Mouse (Mus musculus) megakaryocyte, adult 5-6 weeks (primary cell): ENCODE data around the gene Zfp709. TPM values are rescaled to one million over a fixed set of nuclear protein-coding genes. Genes with fewer than 3 reads are reported as not detected.
"Not testable (repeated sequence)": the region's sequence is repeated elsewhere in the genome, so short reads cannot be mapped to it uniquely, and the experiment has no call there.

Experiments
- ATAC-seq: 2 replicates; pipeline ENCODE4 v1.8.0; 2016; ENCODE audit warnings: mild to moderate bottlenecking, inconsistent platforms; ENCODE audit not compliant: poor library complexity, severe bottlenecking
- total RNA-seq, 2 experiments: library from RNA; stranded (forward) in 1 of 2; stranded (reverse) in 1 of 2; fragments of 153-499, 151-499 nt in 1 of 2; fragments of 221-1000, 200-1000 nt in 1 of 2; gene quantifications; 2 replicates each; pipeline versions ENCODE4 v1.2.3 to v1.2.4; 2015 to 2017

Gene Zfp709
- total RNA-seq (2015) (9.7 and 12.4 TPM in 2 replicates), total RNA-seq (2017) (11.7 and 17.1 TPM in 2 replicates)

DNA sequence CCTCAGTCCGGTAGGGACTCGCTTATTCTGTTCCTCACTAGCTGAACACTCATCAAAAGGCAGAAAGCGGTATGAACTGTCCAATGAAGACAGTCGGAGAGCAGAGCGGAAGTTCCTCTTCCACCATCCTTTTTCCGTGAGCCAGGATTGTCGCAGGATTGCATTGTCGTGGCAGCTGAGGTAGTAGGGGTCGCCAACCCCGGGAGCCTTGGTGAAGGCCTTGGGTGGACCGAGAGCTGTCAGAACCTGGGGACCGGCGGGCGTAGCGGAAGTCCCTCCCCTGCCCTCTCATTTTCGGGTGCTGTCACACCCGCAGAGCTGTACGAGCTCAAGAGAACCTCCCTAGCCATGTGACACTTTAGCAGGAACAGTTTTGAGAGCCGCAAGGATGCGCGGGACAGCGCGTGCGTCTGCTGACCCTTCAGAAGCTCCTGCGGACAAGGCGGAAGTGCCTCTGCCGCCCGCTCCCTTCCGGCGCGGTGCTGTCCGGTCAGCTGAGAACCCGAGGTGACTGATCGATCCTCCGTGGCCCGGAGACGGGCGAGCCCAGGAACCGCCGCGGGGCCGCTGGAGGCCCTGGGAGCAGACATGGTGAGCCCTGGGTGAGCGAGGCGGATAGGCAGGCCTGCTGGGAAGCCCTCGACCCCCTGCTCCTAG is at the start of gene Zfp709:
Gene Zfp709 (plus strand): TSS at position 402 of the 657 bp plus-strand sequence.
- peak; percentile 97 for ATAC-seq

DNA sequence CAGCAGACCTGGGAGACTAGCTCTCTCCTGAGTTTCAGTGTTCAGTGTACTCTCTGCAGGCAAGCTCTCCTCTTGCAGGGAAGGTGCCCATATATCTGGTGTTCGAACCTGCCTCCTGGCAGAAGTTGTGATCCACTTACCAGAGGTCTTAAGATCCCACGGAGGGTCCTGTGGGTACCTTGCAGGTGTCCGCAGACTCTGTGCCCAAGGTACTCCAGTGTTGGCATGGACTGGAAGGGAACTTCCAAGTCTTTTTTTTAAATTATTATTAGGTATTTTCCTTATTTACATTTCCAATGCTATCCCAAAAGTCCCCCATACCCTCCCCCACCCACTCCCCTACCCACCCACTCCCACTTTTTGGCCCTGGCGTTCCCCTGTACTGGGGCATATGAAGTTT is 43.6 kb upstream of the Zfp709 start:
- not testable (repeated sequence) for ATAC-seq

DNA sequence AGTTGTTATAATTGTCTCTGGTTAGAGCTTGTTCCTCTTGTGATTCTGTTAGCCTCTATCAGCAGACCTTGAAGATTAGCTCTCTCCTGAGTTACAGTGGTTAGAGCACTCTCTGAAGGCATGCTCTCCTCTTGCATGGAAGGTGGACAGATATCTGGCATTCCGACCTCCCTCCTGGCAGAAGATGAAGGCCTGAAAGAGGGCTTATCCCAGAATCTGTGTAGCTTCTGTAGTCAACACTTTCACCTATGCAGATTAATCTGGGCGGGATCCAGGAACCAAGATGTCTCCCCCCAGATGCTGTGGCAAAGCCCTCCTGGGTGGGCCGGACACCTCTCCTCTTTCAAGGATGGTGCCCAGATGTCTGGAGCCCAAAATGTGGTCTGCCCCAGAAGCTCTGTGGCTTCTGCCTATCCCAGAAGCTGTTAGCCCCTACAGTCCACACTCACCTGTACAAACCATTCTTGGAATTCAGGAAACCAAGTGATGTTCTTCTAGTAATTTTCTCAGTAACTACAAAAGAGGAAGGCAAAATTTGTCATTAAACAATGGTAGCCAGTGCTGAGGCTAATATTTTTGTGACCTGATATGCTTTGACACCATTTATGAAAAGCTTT is 40.5 kb upstream of the Zfp709 start:
- ATAC-seq: not testable (repeated sequence)

DNA sequence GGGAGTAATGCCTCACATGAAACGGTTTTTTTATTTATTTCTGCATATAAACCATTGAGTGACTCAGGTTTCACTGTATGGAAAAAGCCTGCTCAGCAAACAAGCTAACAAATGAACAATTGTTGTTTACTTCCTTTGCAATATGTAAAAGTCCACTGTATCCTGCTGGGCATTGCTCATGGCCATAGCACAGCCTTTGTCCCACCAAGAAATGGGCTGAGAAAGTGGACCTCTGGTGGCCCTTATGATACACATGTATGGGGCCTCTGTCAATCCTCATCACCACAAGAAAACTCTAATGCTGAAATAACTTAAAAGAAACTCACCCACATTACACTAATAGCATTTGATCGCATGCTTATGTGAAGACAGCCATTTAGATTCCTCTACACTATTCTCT is 39.3 kb upstream of the Zfp709 start:
- not testable (repeated sequence) for ATAC-seq

DNA sequence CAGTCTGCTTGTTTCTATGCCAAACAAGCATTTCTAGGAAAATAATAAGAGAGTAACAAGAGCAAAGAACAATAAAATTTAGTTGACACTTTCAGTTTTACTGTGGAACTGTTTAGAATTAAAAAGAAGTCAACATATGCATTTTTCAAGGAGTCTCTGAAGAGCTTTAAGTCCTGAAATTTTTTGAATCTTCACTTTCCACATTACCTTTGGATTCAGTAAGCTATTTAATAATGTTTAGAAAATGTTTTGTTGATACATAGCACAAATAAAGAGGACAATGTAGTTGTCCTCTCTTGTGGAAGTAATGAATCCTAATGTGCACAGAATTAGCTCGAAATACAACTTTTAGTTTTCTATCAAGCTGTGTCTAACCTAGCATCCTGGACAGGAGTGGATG is 37.4 kb upstream of the Zfp709 start:
- ATAC-seq: not testable (repeated sequence)

DNA sequence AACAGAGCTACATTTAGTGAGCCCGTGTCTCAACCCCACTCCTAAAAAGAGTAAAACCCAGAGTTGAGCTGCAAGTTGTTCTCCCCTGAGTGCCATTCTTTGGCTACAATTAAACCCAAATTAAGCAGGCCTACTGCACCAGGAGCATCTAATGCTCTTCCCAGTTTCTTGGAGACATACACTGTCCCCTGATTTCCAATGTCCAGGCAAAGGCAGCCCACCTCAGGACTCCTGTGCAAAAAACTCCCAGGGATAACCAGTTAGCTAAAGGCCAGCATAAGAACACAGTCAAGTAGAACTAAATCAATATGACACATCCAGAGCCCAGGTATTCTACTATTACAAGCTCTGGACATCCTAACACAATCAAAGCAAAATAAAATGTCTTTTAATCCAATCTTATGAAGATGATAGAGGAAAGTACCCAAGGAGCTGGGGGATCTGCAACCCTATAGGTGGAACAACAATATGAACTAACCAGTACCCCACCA is 35.8 kb upstream of the Zfp709 start:
- ATAC-seq: not testable (repeated sequence)

DNA sequence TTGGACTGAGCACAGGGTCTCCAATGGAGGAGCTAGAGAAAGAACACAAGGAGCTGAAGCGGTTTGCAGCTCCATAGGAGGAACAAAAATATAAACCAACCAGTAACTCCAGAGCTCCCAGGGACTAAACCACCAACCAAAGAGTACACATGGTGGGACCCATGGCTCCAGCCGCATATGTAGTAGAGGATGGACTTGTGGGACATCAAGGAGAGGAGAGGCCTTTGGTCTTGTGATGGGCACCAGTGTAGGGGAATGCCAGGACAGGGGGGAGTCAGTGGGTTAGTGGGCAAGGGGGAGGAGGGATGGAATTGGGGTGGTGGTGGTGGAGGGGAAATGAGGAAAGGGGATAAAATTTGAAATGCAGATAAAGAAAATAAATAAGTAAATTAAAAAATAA is 35.1 kb upstream of the Zfp709 start:
- not testable (repeated sequence) for ATAC-seq

DNA sequence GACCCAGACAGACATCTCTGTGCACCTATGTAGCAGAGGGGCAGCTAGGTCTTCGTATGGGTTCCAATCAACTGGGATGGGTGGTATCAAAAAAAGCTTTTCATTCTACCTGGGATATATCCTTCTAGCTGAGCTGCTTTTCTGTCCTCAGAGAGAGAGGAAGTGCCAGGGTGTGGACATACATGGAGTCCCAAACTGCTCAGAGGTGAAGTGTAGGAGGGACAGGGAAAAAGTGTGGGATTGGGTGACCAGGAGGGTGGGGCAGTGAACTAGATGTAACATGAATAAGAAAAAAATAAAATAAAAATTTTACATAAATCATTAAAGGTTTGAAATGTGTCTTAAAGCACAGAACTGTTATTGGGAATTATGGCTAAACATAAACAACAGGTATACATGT is 30.8 kb upstream of the Zfp709 start:
- ATAC-seq: not testable (repeated sequence)

DNA sequence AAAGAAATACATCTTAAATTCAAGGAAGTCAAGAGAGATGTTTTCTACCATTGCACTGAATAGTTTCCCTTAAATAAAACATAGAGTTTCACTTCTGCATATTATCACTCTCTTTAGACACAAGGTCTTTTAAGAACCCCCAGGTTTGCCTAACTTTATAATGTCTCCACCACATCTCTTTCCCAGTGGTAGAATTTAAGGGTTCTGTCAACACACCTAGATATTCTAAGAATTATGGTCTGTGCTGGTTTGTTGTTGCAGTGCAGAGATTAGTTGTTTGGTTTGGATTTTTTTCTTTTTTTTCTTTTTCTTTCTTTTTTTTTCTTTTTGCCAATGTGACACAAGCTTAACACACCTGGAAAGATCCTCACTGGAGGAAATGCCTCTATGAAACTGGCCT is 28.5 kb upstream of the Zfp709 start:
- not testable (repeated sequence) for ATAC-seq

DNA sequence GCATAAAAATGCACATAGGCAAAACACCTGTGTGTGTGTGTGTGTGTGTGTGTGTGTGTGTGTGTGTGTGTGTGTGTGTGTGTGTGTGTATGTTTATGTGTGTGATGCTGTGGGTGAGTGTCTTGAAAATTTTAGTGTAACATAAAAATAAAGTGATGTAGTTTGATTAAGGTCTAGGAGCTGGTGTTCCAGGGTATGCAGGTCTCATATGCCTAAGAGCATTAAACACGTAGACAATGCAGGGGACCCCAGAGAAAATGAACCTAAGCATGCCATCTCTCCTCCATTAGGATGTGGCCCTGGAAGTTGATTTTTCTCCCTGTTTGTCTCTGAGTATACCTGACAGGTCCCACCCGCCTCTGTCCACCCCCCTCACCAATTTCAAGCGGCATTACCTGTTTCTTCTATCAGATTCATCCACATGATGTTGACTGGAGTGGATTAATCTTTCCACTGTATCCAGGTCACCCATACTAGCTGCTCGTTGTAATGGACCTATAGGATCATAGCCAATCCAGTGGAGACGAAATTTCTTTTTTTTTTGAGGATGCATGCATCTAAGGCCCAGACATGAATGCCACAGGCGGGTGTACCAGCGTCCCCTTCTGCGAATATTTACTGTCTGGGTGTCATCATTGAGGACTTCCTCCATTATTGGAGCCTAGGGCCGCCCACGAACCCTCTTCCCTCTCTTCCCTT is 25.0 kb upstream of the Zfp709 start:
- ATAC-seq: not testable (repeated sequence)

DNA sequence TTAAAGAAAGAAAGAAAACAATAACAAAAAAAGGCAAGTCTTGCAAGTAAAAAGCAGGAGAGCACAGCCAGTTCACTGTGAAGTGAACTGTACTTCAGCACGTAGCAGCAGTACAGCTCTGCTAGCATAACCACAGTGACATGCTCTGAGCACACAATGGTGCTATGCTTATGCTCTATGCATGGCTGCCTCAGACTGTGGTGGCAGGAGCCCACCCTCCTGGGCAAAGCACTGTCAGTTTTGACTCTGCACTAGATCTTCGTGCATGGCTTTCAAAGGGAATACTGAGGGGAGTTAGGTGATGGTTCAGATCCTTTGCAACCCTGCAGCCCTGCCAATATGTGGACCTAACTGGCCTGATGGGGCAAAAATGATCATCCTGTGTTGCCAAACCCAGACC is 24.5 kb upstream of the Zfp709 start:
- ATAC-seq: not testable (repeated sequence)

DNA sequence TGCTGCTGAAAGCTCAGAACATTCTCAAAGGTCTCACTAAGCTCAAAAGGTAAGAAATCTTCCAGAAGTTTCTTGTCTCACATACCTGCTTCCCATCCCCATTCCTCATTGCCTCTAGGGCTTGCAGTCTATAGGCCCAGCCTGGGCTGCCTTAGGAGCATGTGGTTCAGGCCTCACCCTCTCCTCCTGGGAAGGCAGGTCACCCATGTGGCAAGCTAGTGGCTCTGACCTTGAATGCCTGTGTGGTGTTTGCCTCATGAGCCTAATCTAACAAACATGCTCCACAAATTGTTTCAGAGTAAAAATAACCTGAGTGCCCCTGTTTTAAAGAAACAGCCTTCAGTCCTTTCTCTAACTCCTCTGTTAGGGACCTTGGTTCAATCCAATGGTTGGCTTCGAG is 20.3 kb upstream of the Zfp709 start:
- not testable (repeated sequence) for ATAC-seq

DNA sequence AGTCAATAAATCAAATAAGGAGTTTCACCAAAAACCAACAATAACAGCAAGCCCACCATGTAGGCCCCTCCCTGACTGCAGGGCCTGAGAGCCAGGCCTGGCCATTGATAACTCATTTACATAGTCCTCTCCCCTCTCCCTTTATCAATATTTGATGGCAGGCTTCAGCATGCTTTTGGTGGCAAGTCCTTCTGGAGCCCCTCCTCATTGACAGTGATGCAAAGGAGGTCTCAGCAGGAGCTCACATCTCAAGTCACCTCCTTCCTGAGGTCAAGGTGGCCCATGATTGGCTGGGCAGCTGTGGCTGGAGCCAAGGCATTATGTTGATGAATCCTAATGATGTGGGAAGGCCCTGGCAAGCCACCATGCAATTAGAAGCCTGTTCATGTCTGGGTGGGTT is 19.8 kb upstream of the Zfp709 start:
- not testable (repeated sequence) for ATAC-seq

DNA sequence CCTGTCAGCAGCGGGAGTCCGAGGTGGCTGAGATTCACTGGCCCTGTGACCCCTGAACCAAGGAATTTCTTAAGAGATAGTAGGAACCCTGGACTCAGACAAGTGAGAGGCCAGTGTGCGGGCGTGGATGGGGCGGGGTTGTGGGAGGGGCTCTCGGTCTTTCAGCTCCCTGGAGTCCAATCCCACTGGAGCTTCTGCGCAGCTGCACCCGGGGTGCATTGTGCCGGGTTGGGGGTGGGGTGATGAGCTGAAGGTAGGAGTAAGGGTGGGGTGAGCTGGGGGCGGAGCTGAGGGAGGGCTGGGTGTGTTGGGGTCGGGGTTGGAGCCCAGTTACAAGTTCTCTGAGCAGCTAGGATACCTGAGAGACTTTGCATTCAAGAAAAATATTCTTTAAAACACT is 18.8 kb downstream of the Zfp709 start:
- not testable (repeated sequence) for ATAC-seq

DNA sequence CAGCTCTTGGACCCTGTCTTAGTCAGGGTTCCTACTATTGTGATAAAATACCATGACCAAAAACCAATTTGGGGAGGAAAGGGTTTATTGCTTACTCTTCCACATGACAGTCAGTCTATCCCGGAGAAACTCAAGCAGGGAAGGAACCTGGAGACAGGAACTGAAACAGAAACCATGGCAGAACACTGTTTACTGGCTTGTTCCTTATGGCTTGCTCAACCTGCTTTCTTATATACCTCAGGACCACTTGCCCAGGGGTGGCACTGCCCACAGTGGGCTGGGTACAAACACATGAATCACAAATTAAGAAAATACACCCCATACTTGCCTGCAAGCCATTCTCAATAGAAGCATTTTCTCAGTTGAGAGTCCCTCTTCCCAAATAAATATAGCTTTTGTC is 21.3 kb downstream of the Zfp709 start:
- not testable (repeated sequence) for ATAC-seq

DNA sequence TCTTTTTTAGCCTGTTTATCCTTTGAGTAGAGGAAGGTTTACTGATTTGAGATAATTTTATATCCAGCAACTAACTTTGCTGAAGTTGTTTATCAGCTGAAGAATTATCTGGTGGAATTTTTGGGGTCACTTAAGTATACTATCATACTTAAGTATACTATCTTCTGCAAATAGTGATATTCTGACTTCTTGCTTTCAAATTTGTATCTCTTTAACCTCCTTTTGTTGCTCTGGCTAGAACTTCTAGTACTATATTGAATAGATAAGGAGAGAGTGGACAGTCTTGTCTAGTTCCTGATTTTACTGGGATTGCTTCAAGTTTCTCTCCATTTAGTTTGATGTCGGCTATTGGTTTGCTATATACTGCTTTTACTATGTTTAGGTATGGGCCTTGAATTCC is 25.0 kb downstream of the Zfp709 start:
- no peak for ATAC-seq

DNA sequence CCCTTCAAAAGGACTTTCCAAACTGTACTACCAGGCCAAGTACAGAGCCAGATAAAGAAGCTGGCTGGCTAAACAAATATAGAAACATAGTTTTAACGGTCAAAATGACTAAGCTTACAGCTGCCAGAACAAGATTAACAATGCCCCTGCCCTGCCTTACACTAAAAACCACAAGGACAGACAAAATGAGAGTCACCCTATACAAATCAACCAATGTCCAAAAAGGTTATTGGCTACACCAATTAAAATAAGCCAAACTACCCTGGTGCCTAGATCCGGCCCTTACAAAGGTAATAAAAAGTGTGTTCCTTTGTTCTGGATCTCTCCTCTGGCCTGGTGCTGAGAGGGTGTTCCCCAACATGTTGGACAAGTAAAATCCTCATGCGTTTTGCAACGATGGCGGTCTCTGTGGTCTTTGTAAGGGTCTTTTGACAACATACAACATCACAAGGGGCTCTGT is 26.0 kb downstream of the Zfp709 start:
- ATAC-seq: no peak

DNA sequence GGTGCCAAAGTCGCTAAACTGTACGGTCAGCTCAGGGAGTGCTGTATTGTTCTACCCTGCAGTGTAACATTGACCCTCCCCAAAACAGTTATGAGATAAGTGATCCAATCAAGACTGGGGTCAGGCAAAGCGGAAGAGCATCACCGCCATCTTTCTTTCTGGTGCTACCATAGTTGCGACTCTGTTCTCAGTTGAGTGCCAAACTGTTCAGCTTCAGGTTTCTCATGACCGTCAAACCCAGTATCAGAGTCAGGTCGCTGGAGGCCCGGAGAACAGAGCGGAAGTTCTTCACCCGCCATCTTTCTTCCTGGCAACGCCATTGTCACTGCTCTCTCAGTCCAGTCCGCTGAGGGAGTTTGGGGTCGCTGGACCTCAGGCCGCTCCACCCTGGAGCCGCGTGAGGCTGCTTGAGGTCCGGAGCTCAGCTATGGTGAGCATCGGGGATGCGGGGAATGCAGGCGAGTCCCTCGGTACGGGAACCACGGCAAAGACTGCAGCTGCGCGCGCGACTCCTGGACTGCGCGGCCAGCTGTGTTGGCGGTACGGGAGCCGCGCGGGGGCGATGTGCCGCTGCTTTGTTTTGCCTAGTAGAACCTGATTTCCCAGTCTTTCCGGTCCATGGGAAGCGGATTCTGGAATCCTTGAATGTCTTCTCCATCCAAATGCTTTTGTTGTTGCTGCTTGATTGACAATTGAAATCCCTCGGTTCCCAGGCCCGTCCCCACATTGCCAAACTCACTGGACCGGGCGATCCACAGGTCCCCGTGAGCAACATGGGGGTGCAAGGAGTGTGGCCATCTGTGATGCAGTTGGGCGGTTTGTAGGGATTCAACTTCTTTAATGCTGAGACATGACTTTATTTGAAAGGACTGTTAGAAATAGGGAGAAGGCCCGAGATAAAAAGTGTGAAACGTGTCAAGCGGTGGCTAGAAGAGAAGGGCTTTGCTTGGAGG is 26.8 kb downstream of the Zfp709 start, which contains the start of the genes Zfp882 and Zfp617:
Gene Zfp882 (plus strand): TSS at position 300 of the 953 bp plus-strand sequence.
Gene Zfp617 (plus strand): TSS at position 327 of the 953 bp plus-strand sequence.
- ATAC-seq: peak; percentile 95

DNA sequence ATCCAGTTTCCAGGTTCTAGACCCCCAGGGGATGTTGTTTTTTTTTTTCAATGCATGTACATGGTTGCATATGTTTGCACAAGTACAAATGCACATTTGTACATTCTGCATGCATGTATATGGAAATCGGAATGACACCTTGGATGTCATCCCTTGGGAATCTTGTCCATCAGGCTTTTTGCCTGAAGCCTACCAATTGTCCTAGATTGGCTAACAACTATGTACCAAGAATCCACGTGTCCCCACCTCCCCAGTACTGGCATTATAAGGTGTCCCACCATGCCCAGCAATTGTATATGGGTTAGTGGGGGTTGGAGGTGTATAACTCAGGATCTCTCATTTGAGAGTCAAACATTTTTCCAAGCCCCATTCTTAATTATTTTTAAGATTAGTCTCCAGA is 30.5 kb downstream of the Zfp709 start:
- ATAC-seq: no peak
